In genomic region chrX:159254001-159254884, GRCm38 (mm10) we compare ENCODE assay signal across 7 mouse cellular contexts. TPM values are rescaled to one million over a fixed set of nuclear protein-coding genes. Genes with fewer than 3 reads are reported as not detected.
A peak's percentile ranks its signal among the peaks of the same experiment; 100 is the strongest.
DNase-seq lines count a peak whose midpoint lies in the region; ATAC-seq and TF ChIP-seq lines count a peak whose summit lies in the region.

No protein-coding gene starts in this region.

- no peak for TF ChIP-seq POLR2A in cortical plate, adult 2 months (IDR thresholded peaks at IDR 0.05; ENCODE audit: extremely low read depth, insufficient read depth, low read length)

- intact Hi-C loops in gastrocnemius, postnatal 14 days (cut with DNase I; ENCODE audit: low total_unique reads) = no loop called here
- intact Hi-C loops in left cerebral cortex, postnatal 4 days (cut with DNase I) = loop anchor here (10.0 kb wide), 1 partner anchor 259 kb away; no protein-coding TSS in a partner anchor

- H3K27ac ChIP-seq in cortical plate, adult 2 months (ENCODE audit: insufficient read depth, low read length) = no peak overlapping the region

- H3K4me3 ChIP-seq in cortical plate, adult 2 months (ENCODE audit: insufficient read depth, low read length) = peak overlapping the region; percentile 72

- peak; percentile 52 for DNase-seq in adipocyte (ENCODE audit: low spot score)
- peak; percentile 12 for DNase-seq in gastrocnemius, postnatal 14 days
- DNase-seq in left cerebral cortex, postnatal 4 days = peak; percentile 16
- DNase-seq in mesoderm, embryonic 11.5 days (ENCODE audit: low read depth, low spot score) = peak; percentile 29
- DNase-seq in right cerebral cortex, postnatal 4 days = peak; percentile 5

- TF ChIP-seq CTCF in cortical plate, adult 2 months (IDR thresholded peaks at IDR 0.05; ENCODE audit: extremely low read depth, insufficient read depth, low read length) = no peak

- H3K4me1 ChIP-seq in cortical plate, adult 2 months (ENCODE audit: control insufficient read depth, insufficient read depth, low read length) = no peaks in the 10 kb centered on the region

- ATAC-seq in inflammation-experienced regulatory T-cells, adult 6 months = peak; percentile 51

RNA-seq across cellular contexts. Expression of gene Rps6ka3, which starts 44.1 kb away (rescaled TPM):
- polyA plus RNA-seq in cortical plate, adult 2 months (2012; rRNA removed) = 23.2 and 23.9 TPM in 2 replicates
- total RNA-seq in gastrocnemius, postnatal 14 days (2021) = 10 to 100 TPM; 58.8 to 78.0 TPM
- polyA plus RNA-seq in inflammation-experienced regulatory T-cells, adult 6 months (2017; shearing (Covaris generic)) = 10 to 100 TPM in 1 of 3 experiments, 1 to 10 TPM in 2; 7.0 to 11.7 (median 8.6) TPM
- total RNA-seq in left cerebral cortex, postnatal 4 days (2021) = 10 to 100 TPM; 47.4 to 60.2 TPM
